Mouse (Mus musculus): ENCODE data around the gene Tshz2. TPM values are rescaled to one million over a fixed set of nuclear protein-coding genes. Genes with fewer than 3 reads are reported as not detected.
"Not testable (repeated sequence)": the region's sequence is repeated elsewhere in the genome, so short reads cannot be mapped to it uniquely, and the experiment has no call there.

Tshz2 gene
- total RNA-seq, 2 experiments from 2014 or later = 39.5 to 51.4 TPM

GRCm38 (mm10) chr2:169814351-169814750 lies 181.5 kb downstream of the Tshz2 start:
- no peak for DNase-seq

- DNase-seq = no peak
Observed at GRCm38 (mm10) chr2:169814757-169815156, 181.9 kb downstream of the Tshz2 start.

GRCm38 (mm10) chr2:169821021-169821441 lies 188.2 kb downstream of the Tshz2 start:
- peak; percentile 58 to 71 for DNase-seq

DNA sequence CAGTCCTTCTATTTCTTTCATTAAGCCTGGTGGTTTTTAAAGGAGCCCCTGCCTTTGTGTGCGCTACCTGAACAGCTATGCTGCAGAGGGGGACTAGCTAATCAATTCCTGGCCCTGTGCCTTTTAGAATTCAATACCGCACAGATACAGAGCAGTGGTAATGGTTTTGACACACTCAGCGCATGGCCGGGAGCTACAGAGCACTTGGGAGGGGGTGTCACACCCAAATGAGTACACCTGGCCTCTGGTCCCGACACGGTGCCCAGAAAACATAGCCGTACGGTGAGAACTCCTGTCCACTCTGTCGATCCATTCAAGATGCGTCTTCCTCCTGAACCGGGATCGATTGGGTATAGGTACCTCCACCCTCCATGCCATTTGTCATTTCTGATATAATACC lies 193.1 kb downstream of the Tshz2 start:
- no peak for DNase-seq

DNA sequence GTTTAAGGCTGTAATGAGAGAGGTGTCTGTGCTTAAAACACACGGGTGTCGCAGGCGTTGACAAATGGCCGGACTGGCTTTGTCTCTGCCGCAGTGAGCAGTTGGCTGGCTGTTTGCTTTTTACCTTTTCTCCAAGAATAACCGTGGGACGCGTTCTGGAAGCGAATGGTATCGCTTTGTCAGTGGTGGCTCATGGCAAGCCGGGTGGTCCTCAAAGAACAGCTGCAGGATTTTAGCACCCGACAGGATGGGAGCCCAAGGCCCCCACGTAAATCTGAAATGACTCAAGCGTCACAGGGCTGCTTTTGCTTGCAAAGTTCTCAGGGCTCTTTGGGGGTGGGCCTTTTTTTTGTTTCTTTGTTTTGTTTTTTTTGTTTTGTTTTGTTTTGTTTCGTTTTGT lies 193.5 kb downstream of the Tshz2 start:
- no peak for DNase-seq

- no peak for DNase-seq
Observed at GRCm38 (mm10) chr2:169826833-169827232, 194.0 kb downstream of the Tshz2 start.

GRCm38 (mm10) chr2:169832184-169832583 lies 199.4 kb downstream of the Tshz2 start:
- peak; percentile 17 to 19 for DNase-seq

GRCm38 (mm10) chr2:169833638-169834037 lies 200.8 kb downstream of the Tshz2 start:
- peak; percentile 43 to 44 for DNase-seq

DNA sequence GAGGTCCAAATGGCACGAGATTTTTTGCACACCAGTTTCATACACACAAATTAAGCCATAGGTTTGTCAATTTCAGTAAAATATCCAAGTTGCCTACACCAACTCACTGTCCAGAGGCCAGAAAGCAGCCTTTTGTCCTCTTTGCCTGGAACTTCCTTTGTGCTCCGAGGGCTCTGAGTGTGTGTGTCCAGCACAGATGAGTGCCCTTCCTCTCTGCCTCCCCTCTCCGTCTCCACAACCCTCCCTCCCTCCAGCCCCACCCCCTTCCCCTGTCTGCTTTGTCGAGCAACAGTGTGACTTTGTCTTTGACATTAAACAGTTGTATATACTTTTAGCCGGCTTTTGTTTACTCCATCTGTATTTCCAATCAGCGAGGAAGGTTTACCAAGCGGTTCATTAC lies 201.8 kb downstream of the Tshz2 start:
- DNase-seq = no peak

GRCm38 (mm10) chr2:169837031-169837605 lies 204.3 kb downstream of the Tshz2 start:
- DNase-seq = peak; percentile 31 to 41

GRCm38 (mm10) chr2:169838521-169838920 lies 205.7 kb downstream of the Tshz2 start:
- no peak for DNase-seq

- peak in 1 of 2 experiments; percentile 14 for DNase-seq
Observed at GRCm38 (mm10) chr2:169841442-169841841, 208.6 kb downstream of the Tshz2 start.

DNA sequence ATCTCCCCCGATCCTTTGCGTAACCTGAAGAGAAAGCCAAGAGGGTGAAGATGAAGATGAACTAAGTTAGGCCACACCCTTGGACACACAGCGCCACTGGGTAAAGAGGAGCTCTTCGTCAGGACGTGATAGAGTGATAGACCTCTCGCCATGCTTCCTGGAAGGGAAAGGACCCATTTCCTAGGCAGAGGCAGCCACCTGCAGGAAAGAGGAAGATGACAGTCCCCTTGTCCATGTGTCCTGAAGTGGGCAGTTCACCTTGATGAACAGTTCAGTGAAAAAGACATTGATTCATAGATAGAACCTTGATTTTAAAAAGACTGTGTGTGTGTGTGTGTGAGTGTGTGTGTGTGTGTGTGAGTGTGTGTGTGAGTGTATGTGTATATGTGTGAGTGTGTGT lies 209.7 kb downstream of the Tshz2 start:
- no peak for DNase-seq

DNA sequence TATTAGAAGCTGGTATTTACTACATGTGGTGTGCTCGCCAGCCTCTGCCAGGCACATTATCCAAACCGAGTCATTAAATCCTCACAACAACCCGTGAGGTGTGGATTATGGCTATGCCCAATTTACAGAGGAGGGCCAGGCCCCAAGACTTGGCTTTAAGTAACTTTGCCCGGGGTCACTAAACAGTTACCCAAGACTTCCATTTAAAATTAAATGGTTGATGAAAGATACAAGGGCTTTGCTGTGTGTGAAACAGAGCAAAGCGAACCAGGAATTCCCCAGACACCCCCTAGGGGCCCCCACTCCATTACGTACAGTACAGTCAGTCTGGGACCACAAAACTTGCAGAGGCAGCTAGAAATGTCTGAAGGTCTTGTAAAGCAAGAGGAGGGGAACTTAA lies 210.7 kb downstream of the Tshz2 start:
- no peak for DNase-seq

DNA sequence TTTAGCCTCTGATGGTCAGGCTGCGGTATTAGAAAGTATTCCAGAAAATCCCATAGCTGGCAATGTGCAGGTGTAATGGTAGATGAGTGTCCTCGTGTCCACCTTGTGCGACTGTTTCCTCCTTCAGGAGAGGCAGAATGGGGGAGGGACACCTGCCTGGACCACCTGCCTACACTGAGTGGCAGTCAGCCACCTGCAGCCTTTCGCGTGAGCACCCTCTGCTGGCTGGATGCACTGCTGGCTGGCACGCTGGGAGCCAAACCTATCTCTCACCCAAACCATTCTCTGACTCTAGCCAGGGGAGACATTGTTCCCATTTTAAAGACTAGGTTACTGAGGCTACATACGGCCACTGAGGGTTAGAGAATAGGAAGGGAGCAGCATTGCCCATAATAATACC lies 216.3 kb downstream of the Tshz2 start:
- peak; percentile 70 to 78 for DNase-seq

- DNase-seq = no peak
Observed at GRCm38 (mm10) chr2:169849541-169849940, 216.7 kb downstream of the Tshz2 start.

DNA sequence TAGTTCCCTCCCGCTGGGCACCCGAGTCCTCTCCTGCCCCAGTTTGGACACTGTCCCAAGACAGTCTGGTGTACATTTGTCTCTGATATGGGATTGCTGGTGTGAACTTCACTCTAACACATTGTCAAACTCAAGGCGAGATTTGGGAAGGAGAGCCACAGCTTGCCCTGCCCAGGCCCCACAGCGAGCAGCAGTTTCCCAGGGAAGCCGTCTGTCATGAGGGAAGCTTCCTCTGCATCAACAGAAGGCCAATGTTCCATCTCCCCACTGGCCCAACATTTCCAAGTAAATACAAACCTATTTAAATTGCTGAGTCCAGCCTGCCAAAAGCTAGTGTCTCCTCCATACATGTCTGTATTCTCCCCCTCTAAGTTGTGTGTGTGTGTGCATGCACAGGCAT lies 218.8 kb downstream of the Tshz2 start:
- DNase-seq = no peak

DNA sequence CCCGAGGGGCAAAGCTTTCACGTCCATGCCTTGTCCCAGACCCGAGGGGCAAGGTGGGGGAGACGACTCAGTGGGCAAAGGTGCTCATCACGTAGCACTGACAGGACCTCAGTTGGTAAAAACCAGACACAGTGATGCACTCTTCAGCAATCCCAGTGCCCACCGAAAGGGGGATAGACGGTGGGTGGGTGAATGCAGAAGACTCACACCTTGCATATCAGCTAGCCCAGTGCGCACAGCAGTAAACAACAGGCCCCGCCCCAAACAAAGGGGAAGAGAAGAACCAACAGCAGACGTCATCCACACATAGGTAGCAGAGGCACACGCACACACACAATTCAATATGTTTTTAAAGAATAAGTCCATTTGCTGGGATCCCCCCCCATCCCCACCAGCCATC lies 221.7 kb downstream of the Tshz2 start:
- DNase-seq = no peak

DNA sequence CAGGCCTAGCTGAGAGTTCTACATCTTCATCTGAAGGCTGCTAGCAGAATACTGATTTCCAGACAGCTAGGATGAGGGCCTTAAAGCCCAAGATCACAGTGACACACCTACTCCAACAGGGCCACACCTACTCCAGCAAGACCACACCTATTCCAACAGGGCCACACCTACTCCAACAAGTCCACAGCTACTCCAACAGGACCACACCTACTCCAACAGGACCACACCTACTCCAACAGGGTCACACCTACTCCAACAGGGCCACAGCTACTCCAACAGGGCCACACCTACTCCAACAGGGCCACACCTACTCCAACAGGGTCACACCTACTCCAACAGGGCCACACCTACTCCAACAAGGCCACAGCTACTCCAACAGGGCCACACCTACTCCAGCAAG lies 224.2 kb downstream of the Tshz2 start:
- not testable (repeated sequence) for DNase-seq

DNA sequence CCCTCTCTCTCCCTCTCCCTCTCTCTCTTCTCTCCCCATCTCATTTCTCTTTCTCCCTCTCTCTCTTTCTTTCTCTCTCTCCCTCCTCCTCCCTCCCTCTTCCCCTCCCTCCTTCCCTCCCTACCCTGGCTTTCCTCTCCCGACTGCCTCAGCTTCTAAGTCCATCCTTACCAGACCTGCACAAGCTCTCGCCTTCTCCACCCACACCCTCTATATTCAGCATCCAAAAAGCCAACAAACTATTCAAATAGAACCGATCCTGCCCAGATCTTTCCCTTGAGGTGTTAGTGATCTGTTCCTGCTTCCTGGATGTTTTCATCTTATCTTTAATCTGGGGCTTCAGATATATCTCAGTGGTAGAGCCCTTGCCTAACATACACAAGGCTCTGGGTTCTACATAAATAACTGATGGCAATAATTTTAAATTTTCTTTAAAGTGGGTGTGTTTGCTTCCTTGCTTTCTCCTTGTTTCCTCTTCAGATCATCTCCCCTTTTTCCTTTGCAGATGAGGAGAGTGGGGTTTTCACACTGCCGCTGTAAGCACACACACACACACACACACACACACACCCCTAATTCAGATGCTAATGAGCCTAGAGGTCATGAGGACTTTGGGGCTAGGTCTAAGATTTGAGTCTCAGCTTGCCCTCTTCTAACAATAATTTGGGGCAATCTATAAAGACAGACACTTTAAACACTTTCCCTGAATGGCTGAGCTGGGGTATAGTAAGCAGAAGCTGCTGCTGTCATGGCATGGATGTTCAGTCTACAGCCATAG lies 226.5 kb downstream of the Tshz2 start:
- DNase-seq = no peak

- no peak for DNase-seq
Observed at GRCm38 (mm10) chr2:169860895-169861294, 228.1 kb downstream of the Tshz2 start.

DNA sequence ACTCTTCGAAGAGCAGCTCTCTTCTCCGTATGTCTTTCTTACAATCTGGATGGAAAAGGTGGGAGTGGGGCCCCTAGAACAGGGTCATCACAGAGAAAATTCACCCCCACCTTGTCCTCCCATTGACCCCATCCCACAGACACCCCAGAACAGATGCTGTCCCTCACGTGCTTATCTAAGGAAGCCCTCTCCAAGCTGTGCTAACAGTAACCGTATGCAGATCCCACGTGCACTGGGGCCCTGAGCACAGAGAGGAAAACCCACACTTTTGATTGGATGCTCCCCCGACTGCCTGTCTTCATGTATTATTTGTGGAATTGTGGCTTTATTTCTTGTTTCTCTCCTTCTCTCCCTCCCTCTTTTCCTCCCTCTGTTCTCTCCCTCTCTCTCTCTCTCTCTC lies 229.9 kb downstream of the Tshz2 start:
- DNase-seq = no peak

GRCm38 (mm10) chr2:169869468-169869867 lies 236.7 kb downstream of the Tshz2 start:
- DNase-seq = no peak

DNA sequence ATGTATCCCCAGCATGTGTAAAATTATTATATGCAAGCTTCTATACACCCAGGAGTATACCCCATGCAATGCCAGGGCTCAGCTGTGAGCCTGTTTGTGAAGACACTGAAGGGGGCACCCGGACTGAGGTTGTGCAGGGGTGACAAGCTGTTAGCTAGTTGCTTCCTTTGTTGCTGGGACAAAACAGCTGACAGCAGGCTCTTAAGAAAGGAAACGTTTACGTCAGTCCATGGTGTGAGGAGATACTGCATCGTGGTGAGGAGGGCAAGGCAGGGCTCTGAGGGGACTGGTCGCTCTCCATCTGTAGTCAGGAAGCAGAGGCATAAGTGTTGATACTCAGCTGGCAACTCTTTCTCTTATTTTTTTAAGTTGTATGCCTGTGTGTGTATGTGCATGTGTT lies 237.7 kb downstream of the Tshz2 start:
- DNase-seq = no peak
